Mouse (Mus musculus) liver, adult 2 months (tissue): ENCODE results near the gene Usp53.

Experiments
- CTCF ChIP-seq: fragments of 200-500 bp; IDR thresholded peaks from 2 replicates; pipeline ENCODE4 v1.5.1; 2011; ENCODE audit warnings: low read depth, low read length, control low read depth
- POLR2A ChIP-seq: fragments of 200-500 bp; IDR thresholded peaks from 2 replicates; pipeline ENCODE4 v1.6.1; 2011; ENCODE audit warnings: low read length, control low read depth; ENCODE audit not compliant: insufficient read depth; ENCODE audit errors: extremely low read depth

DNA sequence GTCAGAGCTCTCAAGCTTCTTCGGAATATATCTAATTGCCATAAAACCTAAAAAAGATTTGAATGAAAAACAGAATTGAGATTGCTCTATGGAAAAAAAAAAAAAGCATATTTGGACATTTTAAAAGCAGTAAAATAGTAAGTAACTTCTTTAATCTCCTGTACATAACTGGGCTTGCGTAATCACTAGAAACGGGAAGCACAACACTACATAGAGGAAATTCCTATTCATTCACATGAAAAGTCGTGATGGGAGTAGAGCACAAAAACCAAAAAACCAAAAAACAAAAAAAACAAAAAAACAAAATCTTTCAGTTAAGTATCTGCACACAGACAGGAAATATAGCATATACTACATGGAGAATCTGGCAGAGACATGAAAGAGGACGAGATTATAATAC is 20.0 kb downstream of the Usp53 start:
- TF ChIP-seq CTCF = no peak
- no peak for TF ChIP-seq POLR2A
